Mouse (Mus musculus): ENCODE data around the gene Igflr1. TPM values are rescaled to one million over a fixed set of nuclear protein-coding genes. Genes with fewer than 3 reads are reported as not detected.

Gene Igflr1
- polyA plus RNA-seq, 1 experiment from 2014 or later = 3.0 TPM

- peak overlapping the region; percentile 96 for H3K4me2 ChIP-seq
- peak overlapping the region; percentile 98 for H3K27ac ChIP-seq (ENCODE audit: low read depth)
- peaks cover 44% of the 10 kb centered on the region for H3K36me3 ChIP-seq (ENCODE audit: insufficient read depth)
- H3K27me3 ChIP-seq (ENCODE audit: insufficient read depth, low read length) = no peaks in the 10 kb centered on the region
- ATAC-seq (ENCODE audit: insufficient read depth) (0 out of 2 replicates have a peak, but pooled peaks have one; percentile 25), DNase-seq (peak; percentile 77)
- no peak; the same call in 1 of the 2 replicates for TF ChIP-seq CTCF (IDR thresholded peaks at IDR 0.05; ENCODE audit: low read depth)
- no peaks in the 10 kb centered on the region for H3K9me3 ChIP-seq (ENCODE audit: low read depth, low read length)
- H3K4me3 ChIP-seq (ENCODE audit: low read depth, low read length) = peak overlapping the region; percentile 62
- WGBS = 2% methylated on average over 23 of the region's 23 CpGs
- peaks cover 8% of the 10 kb centered on the region for H3K4me1 ChIP-seq (ENCODE audit: insufficient read depth)
- H3K9ac ChIP-seq = peak overlapping the region; percentile 62
Observed at GRCm38 (mm10) chr7:30553021-30553589, 12.1 kb upstream of the Igflr1 start.

- no peak overlapping the region for H3K27ac ChIP-seq (ENCODE audit: low read depth)
- no peaks in the 10 kb centered on the region for H3K27me3 ChIP-seq (ENCODE audit: insufficient read depth, low read length)
- no peaks in the 10 kb centered on the region for H3K9me3 ChIP-seq (ENCODE audit: low read depth, low read length)
- ATAC-seq (ENCODE audit: insufficient read depth) (no peak), DNase-seq (peak; percentile 14)
- H3K9ac ChIP-seq = peak overlapping the region; percentile 62
- H3K4me2 ChIP-seq = peak overlapping the region; percentile 96
- WGBS = 79% methylated on average over 22 of the region's 22 CpGs
- H3K4me1 ChIP-seq (ENCODE audit: insufficient read depth) = peaks cover 12% of the 10 kb centered on the region
- peak overlapping the region; percentile 62 for H3K4me3 ChIP-seq (ENCODE audit: low read depth, low read length)
- TF ChIP-seq CTCF (IDR thresholded peaks at IDR 0.05; ENCODE audit: low read depth) = no peak
- peaks cover 37% of the 10 kb centered on the region for H3K36me3 ChIP-seq (ENCODE audit: insufficient read depth)
Observed at GRCm38 (mm10) chr7:30553810-30554584, 11.2 kb upstream of the Igflr1 start.

- H3K9ac ChIP-seq = no peak overlapping the region
- peaks cover 12% of the 10 kb centered on the region; the same call in 1 of the 2 replicates for H3K4me1 ChIP-seq (ENCODE audit: insufficient read depth)
- no peaks in the 10 kb centered on the region for H3K27me3 ChIP-seq (ENCODE audit: insufficient read depth, low read length)
- no peak for TF ChIP-seq CTCF (IDR thresholded peaks at IDR 0.05; ENCODE audit: low read depth)
- no peak overlapping the region for H3K27ac ChIP-seq (ENCODE audit: low read depth)
- WGBS = 92% methylated on average over 18 of the region's 18 CpGs
- DNase-seq = peak; percentile 14
- H3K4me3 ChIP-seq (ENCODE audit: low read depth, low read length) = no peak overlapping the region
- no peaks in the 10 kb centered on the region for H3K9me3 ChIP-seq (ENCODE audit: low read depth, low read length)
- H3K4me2 ChIP-seq = no peak overlapping the region
- ATAC-seq (ENCODE audit: insufficient read depth) = no peak
- peaks cover 31% of the 10 kb centered on the region for H3K36me3 ChIP-seq (ENCODE audit: insufficient read depth)
Observed at GRCm38 (mm10) chr7:30556894-30557536, 8.2 kb upstream of the Igflr1 start.

- H3K27me3 ChIP-seq (ENCODE audit: insufficient read depth, low read length) = no peaks in the 10 kb centered on the region
- no peak overlapping the region for H3K27ac ChIP-seq (ENCODE audit: low read depth)
- no peak overlapping the region; the same call in 1 of the 2 replicates for H3K9ac ChIP-seq
- H3K9me3 ChIP-seq (ENCODE audit: low read depth, low read length) = no peaks in the 10 kb centered on the region
- ATAC-seq (ENCODE audit: insufficient read depth) (no peak), DNase-seq (no peak)
- 90% methylated on average over 13 of the region's 13 CpGs for WGBS
- no peak for TF ChIP-seq CTCF (IDR thresholded peaks at IDR 0.05; ENCODE audit: low read depth)
- H3K4me1 ChIP-seq (ENCODE audit: insufficient read depth) = peaks cover 12% of the 10 kb centered on the region; the same call in 1 of the 2 replicates
- H3K36me3 ChIP-seq (ENCODE audit: insufficient read depth) = peaks cover 31% of the 10 kb centered on the region
- H3K4me2 ChIP-seq = peak overlapping the region; percentile 95
- H3K4me3 ChIP-seq (ENCODE audit: low read depth, low read length) = peak overlapping the region; percentile 64
Observed at GRCm38 (mm10) chr7:30557901-30558514, 7.2 kb upstream of the Igflr1 start.

GRCm38 (mm10) chr7:30558656-30559442 lies 6.4 kb upstream of the Igflr1 start:
- DNase-seq (no peak), ATAC-seq (ENCODE audit: insufficient read depth) (no peak)
- H3K36me3 ChIP-seq (ENCODE audit: insufficient read depth) = peaks cover 31% of the 10 kb centered on the region
- H3K9me3 ChIP-seq (ENCODE audit: low read depth, low read length) = no peaks in the 10 kb centered on the region
- peak overlapping the region; percentile 75 for H3K9ac ChIP-seq
- 15% methylated on average over 12 of the region's 12 CpGs for WGBS
- H3K4me1 ChIP-seq (ENCODE audit: insufficient read depth) = peaks cover 5% of the 10 kb centered on the region; the same call in 1 of the 2 replicates
- peak overlapping the region; percentile 64 for H3K4me3 ChIP-seq (ENCODE audit: low read depth, low read length)
- peak overlapping the region; percentile 16; the same call in 1 of the 2 replicates for H3K27ac ChIP-seq (ENCODE audit: low read depth)
- H3K4me2 ChIP-seq = peak overlapping the region; percentile 95
- no peak for TF ChIP-seq CTCF (IDR thresholded peaks at IDR 0.05; ENCODE audit: low read depth)
- H3K27me3 ChIP-seq (ENCODE audit: insufficient read depth, low read length) = no peaks in the 10 kb centered on the region

- Histone ChIP-seq H3K4me3 (ENCODE audit: low read depth, low read length) (peak within 1 kb of the TSS; percentile 64), H3K36me3 (ENCODE audit: insufficient read depth) (peaks cover 30% of the 10 kb centered on the region), H3K27me3 (ENCODE audit: insufficient read depth, low read length) (no peaks in the 10 kb centered on the region), H3K9ac (peak within 1 kb of the TSS; percentile 75), H3K4me2 (peak within 1 kb of the TSS; percentile 95), H3K27ac (ENCODE audit: low read depth) (peak within 1 kb of the TSS; percentile 60; the same call in 1 of the 2 replicates), H3K9me3 (ENCODE audit: low read depth, low read length) (no peaks in the 10 kb centered on the region), H3K4me1 (ENCODE audit: insufficient read depth) (0 out of 2 replicates have a peak, but pooled peaks cover 5% of the 10 kb centered on the region)
- TF ChIP-seq CTCF (IDR thresholded peaks at IDR 0.05; ENCODE audit: low read depth) = no peak
- peak; percentile 98 for DNase-seq
- peak; percentile 80 for ATAC-seq (ENCODE audit: insufficient read depth)
- under 1% methylated on average over 20 of the region's 20 CpGs for WGBS
Observed at GRCm38 (mm10) chr7:30559443-30559954, 5.7 kb upstream of the Igflr1 start, which contains the start of gene Lin37. Gene Lin37 (minus strand): TSS chr7:30559838.
